Comparison of ENCODE assay signal across 1 mouse cellular context in the genomic region with DNA sequence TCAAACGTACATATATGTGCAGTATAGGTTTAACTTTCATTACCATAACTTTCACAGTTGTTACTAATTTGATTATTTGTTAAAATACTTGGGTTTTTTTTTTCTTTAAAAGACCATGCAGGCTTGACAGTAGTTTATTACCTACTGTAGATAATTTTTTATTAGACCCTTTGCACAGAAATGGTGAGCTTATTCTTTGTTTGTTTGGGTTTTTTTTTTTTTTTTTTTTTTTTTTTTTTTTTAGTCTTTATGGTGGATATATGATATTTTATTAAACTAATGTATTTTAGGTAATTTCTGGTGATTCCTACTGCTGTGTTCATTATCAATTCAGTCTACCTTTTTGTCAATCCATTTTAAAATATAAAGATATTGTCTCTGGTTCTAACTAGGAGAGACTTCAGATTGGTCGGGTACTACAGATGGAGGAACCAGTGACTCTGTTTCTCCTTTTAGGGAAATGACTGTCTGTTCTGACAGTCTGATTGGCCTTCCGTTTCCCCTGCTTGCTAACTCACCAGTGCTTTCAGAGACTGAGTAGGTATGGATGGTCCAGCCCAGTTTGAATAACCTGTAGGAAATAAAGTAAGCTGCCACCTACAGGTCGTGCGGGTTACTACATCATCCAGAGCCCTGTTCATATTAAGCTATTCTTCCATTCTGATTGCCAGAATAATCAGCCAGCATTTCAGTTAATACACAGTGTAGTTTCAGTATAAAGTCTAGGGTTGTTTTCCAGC.
A peak's percentile ranks its signal among the peaks of the same experiment; 100 is the strongest.
TF ChIP-seq lines count a peak whose summit lies in the region.

No protein-coding gene starts in this region.

TF ChIP-seq in MEL, 35 proteins besides CTCF, POLR2A, EP300 and RAD21 (continued from another document):
- peak; percentile 75; the same call in 1 of the 2 replicates for TF ChIP-seq ZNF384 (IDR thresholded peaks at IDR 0.05; ENCODE audit: low read depth, low read length)
- peak; percentile 63 for TF ChIP-seq SMC3 (IDR thresholded peaks at IDR 0.05; ENCODE audit: low read depth, low read length)
- TF ChIP-seq GATA1 (IDR thresholded peaks at IDR 0.05; ENCODE audit: low read depth, low read length): no peak
- TF ChIP-seq GABPA (IDR thresholded peaks at IDR 0.05; ENCODE audit: low read depth, low read length): no peak
- TF ChIP-seq RCOR1 (IDR thresholded peaks at IDR 0.05; ENCODE audit: low read depth, low read length): no peak
- no peak for TF ChIP-seq MAFK (IDR thresholded peaks at IDR 0.05; ENCODE audit: borderline replicate concordance, low read depth, low read length)
- TF ChIP-seq BHLHE40 (IDR thresholded peaks at IDR 0.05; ENCODE audit: borderline replicate concordance, low read depth, low read length): no peak
- TF ChIP-seq MAZ (IDR thresholded peaks at IDR 0.05; ENCODE audit: low read depth, low read length): no peak
- no peak for TF ChIP-seq MYC (IDR thresholded peaks at IDR 0.05; ENCODE audit: low read depth, low read length)
- TF ChIP-seq SIN3A (IDR thresholded peaks at IDR 0.05; ENCODE audit: low read length): peak; percentile 73
- peak; percentile 39; the same call in 1 of the 2 replicates for TF ChIP-seq HCFC1 (IDR thresholded peaks at IDR 0.05; ENCODE audit: low read depth, low read length)
- TF ChIP-seq ETS1 (IDR thresholded peaks at IDR 0.05; ENCODE audit: low read depth, low read length): no peak
- TF ChIP-seq TBP (IDR thresholded peaks at IDR 0.05; ENCODE audit: low read depth, low read length): 0 out of 2 replicates have a peak, but pooled peaks have one; percentile 27
